Mouse (Mus musculus): ENCODE results near the gene Ptpn14. TPM values are rescaled to one million over a fixed set of nuclear protein-coding genes. Genes with fewer than 3 reads are reported as not detected.
A peak's percentile ranks its signal among the peaks of the same experiment; 100 is the strongest.

Gene Ptpn14
- total RNA-seq, 2 experiments from 2014 or later: 34.4 to 35.2 TPM

- DNase-seq: no peak
- intact Hi-C loops (cut with DNase I): no loop called here
Measured at GRCm38 (mm10) chr1:189761581-189762021, 33.5 kb downstream of the Ptpn14 start.

GRCm38 (mm10) chr1:189764258-189764657, 36.2 kb downstream of the Ptpn14 start:
- intact Hi-C loops (cut with DNase I): no loop called here
- DNase-seq: no peak

- intact Hi-C loops (cut with DNase I): loop anchor here (5.0 kb wide), 1 partner anchor 35 kb away; no protein-coding TSS in a partner anchor
- DNase-seq: no peak
Measured at GRCm38 (mm10) chr1:189767164-189767563, 39.1 kb downstream of the Ptpn14 start.

- DNase-seq: peak; percentile 52 to 54
- intact Hi-C loops (cut with DNase I): loop anchor here (5.0 kb wide), 1 partner anchor 36 kb away; no protein-coding TSS in a partner anchor
Measured at GRCm38 (mm10) chr1:189767910-189768309, 39.8 kb downstream of the Ptpn14 start.

- intact Hi-C loops (cut with DNase I): no loop called here
- no peak for DNase-seq
Measured at GRCm38 (mm10) chr1:189770516-189770915, 42.4 kb downstream of the Ptpn14 start.

GRCm38 (mm10) chr1:189772707-189773106, 44.6 kb downstream of the Ptpn14 start:
- no peak for DNase-seq
- intact Hi-C loops (cut with DNase I): no loop called here

- no peak for DNase-seq
- intact Hi-C loops (cut with DNase I): no loop called here
Measured at GRCm38 (mm10) chr1:189774778-189775177, 46.7 kb downstream of the Ptpn14 start.

GRCm38 (mm10) chr1:189777207-189777606, 49.1 kb downstream of the Ptpn14 start:
- no peak for DNase-seq
- intact Hi-C loops (cut with DNase I): no loop called here

- intact Hi-C loops (cut with DNase I): no loop called here
- DNase-seq: no peak
Measured at GRCm38 (mm10) chr1:189778343-189778742, 50.3 kb downstream of the Ptpn14 start.

GRCm38 (mm10) chr1:189779226-189779625, 51.2 kb downstream of the Ptpn14 start:
- no peak for DNase-seq
- intact Hi-C loops (cut with DNase I): no loop called here

GRCm38 (mm10) chr1:189781721-189782345, 53.8 kb downstream of the Ptpn14 start:
- DNase-seq: no peak
- intact Hi-C loops (cut with DNase I): no loop called here

GRCm38 (mm10) chr1:189782709-189783108, 54.6 kb downstream of the Ptpn14 start:
- no peak for DNase-seq
- intact Hi-C loops (cut with DNase I): no loop called here

- intact Hi-C loops (cut with DNase I): no loop called here
- no peak for DNase-seq
Measured at GRCm38 (mm10) chr1:189784503-189784902, 56.4 kb downstream of the Ptpn14 start.

GRCm38 (mm10) chr1:189786707-189787485, 58.8 kb downstream of the Ptpn14 start:
- DNase-seq: peak in 1 of 2 experiments; percentile 42
- intact Hi-C loops (cut with DNase I): no loop called here

GRCm38 (mm10) chr1:189789545-189789944, 61.5 kb downstream of the Ptpn14 start:
- intact Hi-C loops (cut with DNase I): no loop called here
- DNase-seq: no peak

GRCm38 (mm10) chr1:189790666-189791065, 62.6 kb downstream of the Ptpn14 start:
- intact Hi-C loops (cut with DNase I): no loop called here
- DNase-seq: no peak

- no peak for DNase-seq
- intact Hi-C loops (cut with DNase I): no loop called here
Measured at GRCm38 (mm10) chr1:189791534-189792217, 63.6 kb downstream of the Ptpn14 start.

GRCm38 (mm10) chr1:189792560-189793195, 64.6 kb downstream of the Ptpn14 start:
- no peak for DNase-seq
- intact Hi-C loops (cut with DNase I): no loop called here

- DNase-seq: no peak
- intact Hi-C loops (cut with DNase I): no loop called here
Measured at GRCm38 (mm10) chr1:189798949-189799348, 70.9 kb downstream of the Ptpn14 start.

GRCm38 (mm10) chr1:189800211-189800961, 72.3 kb downstream of the Ptpn14 start:
- intact Hi-C loops (cut with DNase I): no loop called here
- no peak for DNase-seq

Data from heart, postnatal 10 days (tissue).